Mouse (Mus musculus): ENCODE data around the gene Itk.

The Itk gene

GRCm38 (mm10) chr11:46393413-46393812 is 4.1 kb upstream of the Itk start:
- ATAC-seq (ENCODE audit: low TSS enrichment) = no peak

- ATAC-seq (ENCODE audit: low TSS enrichment) = no peak
These were observed 3.6 kb upstream of the Itk start for GRCm38 (mm10) chr11:46392890-46393289.

- no peak for ATAC-seq (ENCODE audit: low TSS enrichment)
These were observed 1.3 kb upstream of the Itk start for GRCm38 (mm10) chr11:46390621-46391020.

GRCm38 (mm10) chr11:46388438-46388837 is 877 bp downstream of the Itk start:
- no peak for ATAC-seq (ENCODE audit: low TSS enrichment)

- no peak for ATAC-seq (ENCODE audit: low TSS enrichment)
These were observed 2.3 kb downstream of the Itk start for GRCm38 (mm10) chr11:46387061-46387460.

GRCm38 (mm10) chr11:46386556-46386955 is 2.8 kb downstream of the Itk start:
- ATAC-seq (ENCODE audit: low TSS enrichment) = no peak

- ATAC-seq (ENCODE audit: low TSS enrichment) = no peak
These were observed 4.4 kb downstream of the Itk start for GRCm38 (mm10) chr11:46384925-46385324.

- no peak; the same call in 1 of the 2 replicates for ATAC-seq (ENCODE audit: low TSS enrichment)
These were observed 6.8 kb downstream of the Itk start for GRCm38 (mm10) chr11:46382466-46382865.

- ATAC-seq (ENCODE audit: low TSS enrichment) = no peak
These were observed 9.1 kb downstream of the Itk start for GRCm38 (mm10) chr11:46380097-46380675.

- no peak for ATAC-seq (ENCODE audit: low TSS enrichment)
These were observed 11.2 kb downstream of the Itk start for GRCm38 (mm10) chr11:46377819-46378782.

GRCm38 (mm10) chr11:46377316-46377715 is 12.0 kb downstream of the Itk start:
- no peak for ATAC-seq (ENCODE audit: low TSS enrichment)

- no peak for ATAC-seq (ENCODE audit: low TSS enrichment)
These were observed 14.3 kb downstream of the Itk start for GRCm38 (mm10) chr11:46375015-46375414.

GRCm38 (mm10) chr11:46373071-46374030 is 16.0 kb downstream of the Itk start:
- ATAC-seq (ENCODE audit: low TSS enrichment) = no peak

- no peak for ATAC-seq (ENCODE audit: low TSS enrichment)
These were observed 16.9 kb downstream of the Itk start for GRCm38 (mm10) chr11:46372331-46372953.

- no peak for ATAC-seq (ENCODE audit: low TSS enrichment)
These were observed 18.1 kb downstream of the Itk start for GRCm38 (mm10) chr11:46371250-46371649.

GRCm38 (mm10) chr11:46370457-46370856 is 18.9 kb downstream of the Itk start:
- no peak for ATAC-seq (ENCODE audit: low TSS enrichment)

GRCm38 (mm10) chr11:46366357-46366756 is 23.0 kb downstream of the Itk start:
- ATAC-seq (ENCODE audit: low TSS enrichment) = no peak

- no peak for ATAC-seq (ENCODE audit: low TSS enrichment)
These were observed 23.6 kb downstream of the Itk start for GRCm38 (mm10) chr11:46365744-46366143.

- no peak for ATAC-seq (ENCODE audit: low TSS enrichment)
These were observed 25.5 kb downstream of the Itk start for GRCm38 (mm10) chr11:46363864-46364263.

GRCm38 (mm10) chr11:46362061-46363022 is 27.0 kb downstream of the Itk start:
- ATAC-seq (ENCODE audit: low TSS enrichment) = peak; percentile 84

Data from frontal cortex, adult (tissue).